In genomic region chr13:71166226-71166625, GRCm38 (mm10) we compare ENCODE assay signal across 26 mouse cellular contexts.
DNase-seq lines count a peak whose midpoint lies in the region; ATAC-seq and TF ChIP-seq lines count a peak whose summit lies in the region.
"Had no signal": no experiment of that assay in that cellular context is flagged by ENCODE, and none has a peak within 500 bp of the region (broad histone marks: within the 10 kb centered on the region; RNA-seq: fewer than 3 reads in every experiment).

No protein-coding gene starts in this region.

- H3K27me3 ChIP-seq in hindbrain, embryonic 10.5 days (ENCODE audit: insufficient read depth, poor library complexity, severe bottlenecking), result peaks cover 20% of the 10 kb centered on the region
- H3K27me3 ChIP-seq in hindbrain, embryonic 13.5 days, result peaks cover 14% of the 10 kb centered on the region
- no peaks in the 10 kb centered on the region; the same call in 1 of the 2 replicates for H3K27me3 ChIP-seq in forebrain, embryonic 15.5 days
- peaks cover 3% of the 10 kb centered on the region; the same call in 1 of the 2 replicates for H3K27me3 ChIP-seq in midbrain, embryonic 16.5 days (ENCODE audit: control insufficient read depth, insufficient read depth, low read depth, low read length)
- H3K27me3 ChIP-seq: CH12.LX; limb, embryonic 15.5 days; liver, embryonic 15.5 days; lung, embryonic 15.5 days; Patski had no signal

- WGBS in hindbrain, embryonic 10.5 days, result 41% methylated on average over 3 of the region's 3 CpGs
- WGBS in hindbrain, embryonic 13.5 days, result 29% methylated on average over 3 of the region's 3 CpGs
- 12% methylated on average over 3 of the region's 3 CpGs for WGBS in forebrain, embryonic 15.5 days
- WGBS in midbrain, embryonic 16.5 days, result 21% methylated on average over 3 of the region's 3 CpGs

- H3K4me1 ChIP-seq in hindbrain, embryonic 10.5 days (replicated peaks), result peaks cover 45% of the 10 kb centered on the region
- peaks cover 14% of the 10 kb centered on the region for H3K4me1 ChIP-seq in hindbrain, embryonic 13.5 days (replicated peaks)
- H3K4me1 ChIP-seq in forebrain, embryonic 15.5 days, result peaks cover 14% of the 10 kb centered on the region
- H3K4me1 ChIP-seq in midbrain, embryonic 16.5 days (ENCODE audit: control insufficient read depth, insufficient read depth, low read length), result no peaks in the 10 kb centered on the region
- H3K4me1 ChIP-seq: limb, embryonic 15.5 days; liver, embryonic 15.5 days; lung, embryonic 15.5 days had no signal

- H3K9me3 ChIP-seq in hindbrain, embryonic 10.5 days, result no peaks in the 10 kb centered on the region
- no peaks in the 10 kb centered on the region for H3K9me3 ChIP-seq in hindbrain, embryonic 13.5 days
- H3K9me3 ChIP-seq in forebrain, embryonic 15.5 days, result no peaks in the 10 kb centered on the region
- H3K9me3 ChIP-seq in midbrain, embryonic 16.5 days (replicated peaks; ENCODE audit: control insufficient read depth, low read length, poor library complexity, severe bottlenecking), result no peaks in the 10 kb centered on the region
- H3K9me3 ChIP-seq: limb, embryonic 15.5 days; liver, embryonic 15.5 days; lung, embryonic 15.5 days had no signal

- TF ChIP-seq CTCF in brain, embryonic 14.5 days (IDR thresholded peaks at IDR 0.05; ENCODE audit: borderline replicate concordance, extremely low read depth, insufficient read depth, insufficient read length), result no peak

- DNase-seq in hindbrain, embryonic 10.5 days (ENCODE audit: low spot score), result no peak
- DNase-seq in brain, embryonic 14.5 days (ENCODE audit: low read depth), result peak; percentile 28
- no peak for DNase-seq in cerebellum, postnatal 25 days
- no peak for DNase-seq in left cerebral cortex, postnatal 25 days (ENCODE audit: low spot score in 2 of 2)
- DNase-seq: adrenal gland, adult 2 months; B cell, adult 2 months; cerebellum, adult 11-12 months; cerebellum, postnatal 10 days; kidney, adult 2 months; left cerebral cortex, postnatal 4 days; lung, postnatal 4 days; right cerebral cortex, postnatal 25 days; spleen, adult 18-20 months had no signal

- H3K4me3 ChIP-seq in hindbrain, embryonic 10.5 days, result no peak overlapping the region
- no peak overlapping the region for H3K4me3 ChIP-seq in hindbrain, embryonic 13.5 days
- no peak overlapping the region for H3K4me3 ChIP-seq in forebrain, embryonic 15.5 days
- no peak overlapping the region for H3K4me3 ChIP-seq in midbrain, embryonic 16.5 days (ENCODE audit: low read depth, low read length)
- H3K4me3 ChIP-seq: left cerebral cortex, adult 2 months; limb, embryonic 15.5 days; liver, embryonic 15.5 days; lung, embryonic 15.5 days; myocyte had no signal

- ATAC-seq in hindbrain, embryonic 13.5 days (ENCODE audit: low FRiP score), result no peak
- 0 out of 2 replicates have a peak, but pooled peaks have one; percentile 21 for ATAC-seq in forebrain, embryonic 15.5 days (replicated peaks)
- no peak for ATAC-seq in midbrain, embryonic 16.5 days
- ATAC-seq: Patski had no signal

- H3K27ac ChIP-seq in hindbrain, embryonic 10.5 days, result peak overlapping the region; percentile 84
- H3K27ac ChIP-seq in hindbrain, embryonic 13.5 days, result no peak overlapping the region
- no peak overlapping the region for H3K27ac ChIP-seq in forebrain, embryonic 15.5 days (replicated peaks)
- 0 out of 2 replicates have a peak overlapping the region, but pooled peaks have one; percentile 1 for H3K27ac ChIP-seq in midbrain, embryonic 16.5 days (ENCODE audit: low read length)
- H3K27ac ChIP-seq: kidney, postnatal 0 days; left cerebral cortex, adult 2 months; limb, embryonic 15.5 days; liver, embryonic 15.5 days; lung, embryonic 15.5 days had no signal

- no peaks in the 10 kb centered on the region for H3K36me3 ChIP-seq in hindbrain, embryonic 10.5 days
- no peaks in the 10 kb centered on the region for H3K36me3 ChIP-seq in hindbrain, embryonic 13.5 days
- no peaks in the 10 kb centered on the region for H3K36me3 ChIP-seq in forebrain, embryonic 15.5 days
- H3K36me3 ChIP-seq in midbrain, embryonic 16.5 days (ENCODE audit: control insufficient read depth, insufficient read depth, low read length), result no peaks in the 10 kb centered on the region
- H3K36me3 ChIP-seq: G1E; limb, embryonic 15.5 days; liver, embryonic 15.5 days; lung, embryonic 15.5 days had no signal

- TF ChIP-seq POLR2A in brain, embryonic 14.5 days (IDR thresholded peaks at IDR 0.05; ENCODE audit: borderline replicate concordance, extremely low read depth, insufficient read depth, insufficient read length, poor library complexity, severe bottlenecking), result no peak

- H3K4me2 ChIP-seq in hindbrain, embryonic 13.5 days, result no peak overlapping the region
- H3K4me2 ChIP-seq in forebrain, embryonic 15.5 days (replicated peaks), result no peak overlapping the region
- no peak overlapping the region for H3K4me2 ChIP-seq in midbrain, embryonic 16.5 days (ENCODE audit: low read length)
- H3K4me2 ChIP-seq: heart, embryonic 11.5 days; limb, embryonic 15.5 days; liver, embryonic 15.5 days; lung, embryonic 15.5 days had no signal

- H3K9ac ChIP-seq in hindbrain, embryonic 13.5 days, result no peak overlapping the region
- no peak overlapping the region for H3K9ac ChIP-seq in forebrain, embryonic 15.5 days (replicated peaks)
- no peak overlapping the region for H3K9ac ChIP-seq in midbrain, embryonic 16.5 days (ENCODE audit: low read depth, low read length)
- H3K9ac ChIP-seq: limb, embryonic 15.5 days; liver, embryonic 15.5 days; lung, embryonic 15.5 days had no signal

- intact Hi-C loops in left cerebral cortex, postnatal 25 days (cut with DNase I), result no loop called here

Comparison
In these comparisons a context has a peak if more than half of its experiments do, and no peak if none do; other contexts are left out.
1. H3K27ac ChIP-seq: peak in hindbrain, embryonic 10.5 days (single experiment) and midbrain, embryonic 16.5 days (single experiment); none in hindbrain, embryonic 13.5 days (single experiment) and forebrain, embryonic 15.5 days (single experiment).